Mouse (Mus musculus) liver, embryonic 11.5 days (tissue): ENCODE results near the gene Ndrg3. TPM values are rescaled to one million over a fixed set of nuclear protein-coding genes. Genes with fewer than 3 reads are reported as not detected.

Experiments used
- ATAC-seq: fragments of 200-750 bp; cut with Nextera tagmentation; replicated peaks from 2 replicates; pipeline ENCODE4 v1.8.0; 2017; ENCODE audit warnings: moderate number of reproducible peaks, mild to moderate bottlenecking, moderate TSS enrichment, moderate library complexity; ENCODE audit not compliant: low FRiP score
- DNase-seq: peaks from one replicate; pipeline ENCODE4 v3.0.0-alpha.2; 2017; ENCODE audit warnings: low spot score
- H3K27ac ChIP-seq: fragments of 300-500 bp; sonication (generic); 2 replicates; pipeline ENCODE4 v1.5.1; 2014; ENCODE audit warnings: mild to moderate bottlenecking, low read depth, low read length, control low read depth
- H3K27me3 ChIP-seq: fragments of 300-500 bp; sonication (generic); replicated peaks from 2 replicates; pipeline ENCODE4 v1.6.1; 2014; ENCODE audit warnings: low read length, mixed read lengths; ENCODE audit not compliant: control insufficient read depth, insufficient read depth
- H3K36me3 ChIP-seq: fragments of 300-500 bp; sonication (generic); 2 replicates; pipeline ENCODE4 v1.6.1; 2014; ENCODE audit warnings: mild to moderate bottlenecking, low read length, moderate library complexity, mixed read lengths; ENCODE audit not compliant: control insufficient read depth, insufficient read depth
- H3K4me1 ChIP-seq: fragments of 300-500 bp; sonication (generic); replicated peaks from 2 replicates; pipeline ENCODE4 v1.6.1; 2014; ENCODE audit warnings: low read length, mixed read lengths; ENCODE audit not compliant: control insufficient read depth, insufficient read depth
- H3K4me2 ChIP-seq: fragments of 300-500 bp; sonication (generic); 2 replicates; pipeline ENCODE4 v1.6.1; 2014; ENCODE audit warnings: mild to moderate bottlenecking, control low read depth, moderate library complexity
- H3K4me3 ChIP-seq: fragments of 300-500 bp; sonication (generic); 2 replicates; pipeline ENCODE4 v1.5.1; 2014; ENCODE audit warnings: low read depth, low read length, control low read depth
- H3K9ac ChIP-seq: fragments of 300-500 bp; sonication (generic); 2 replicates; pipeline ENCODE4 v1.6.1; 2014; ENCODE audit warnings: low read depth, low read length, control low read depth
- H3K9me3 ChIP-seq: fragments of 300-500 bp; sonication (generic); 2 replicates; pipeline ENCODE4 v1.6.1; 2016; ENCODE audit warnings: low read length, inconsistent platforms, mixed read lengths; ENCODE audit not compliant: control insufficient read depth
- WGBS: fragments of 180-500 bp; shearing (Covaris S2); extraction: QIAGEN DNeasy Blood & Tissue Kit; methylation state at CpG from one replicate; pipeline ENCODE4 v1.1.7; 2014; 5-methylcytosine and 5-hydroxymethylcytosine counted together
- polyA plus RNA-seq: library from polyadenylated mRNA; unstranded; fragments of >200 nt; fragmentation: Nextera tagmentation; extraction: Ambion mirVana; gene quantifications from 2 replicates; pipeline ENCODE4 v1.2.1, GENCODE M21; 2014

Ndrg3 gene
- polyA plus RNA-seq, 1 experiment from 2014 or later: 58.9 TPM

- WGBS: 70% methylated on average over 4 of the region's 4 CpGs
- H3K4me2 ChIP-seq: peak overlapping the region; percentile 72
- ATAC-seq (no peak), DNase-seq (no peak)
- peak overlapping the region; percentile 76 for H3K9ac ChIP-seq
- no peaks in the 10 kb centered on the region for H3K27me3 ChIP-seq
- peak overlapping the region; percentile 95 for H3K27ac ChIP-seq
- H3K9me3 ChIP-seq: peaks cover 7% of the 10 kb centered on the region
- H3K4me3 ChIP-seq: peak overlapping the region; percentile 57; the same call in 1 of the 2 replicates
- peaks cover 24% of the 10 kb centered on the region for H3K4me1 ChIP-seq
- H3K36me3 ChIP-seq: peaks cover 62% of the 10 kb centered on the region
Measured at GRCm38 (mm10) chr2:157028261-157028660, 36.4 kb upstream of the Ndrg3 start.

GRCm38 (mm10) chr2:157027106-157028008 is 35.5 kb upstream of the Ndrg3 start:
- Histone ChIP-seq H3K9ac (peak overlapping the region; percentile 76), H3K27ac (peak overlapping the region; percentile 95), H3K36me3 (peaks cover 66% of the 10 kb centered on the region), H3K9me3 (peaks cover 7% of the 10 kb centered on the region), H3K4me3 (peak overlapping the region; percentile 57), H3K27me3 (no peaks in the 10 kb centered on the region), H3K4me2 (peak overlapping the region; percentile 72), H3K4me1 (peaks cover 24% of the 10 kb centered on the region)
- peak; percentile 68 for DNase-seq
- ATAC-seq: peak; percentile 85
- 45% methylated on average over 21 of the region's 21 CpGs for WGBS

GRCm38 (mm10) chr2:157021156-157021555 is 29.3 kb upstream of the Ndrg3 start:
- Histone ChIP-seq H3K4me2 (no peak overlapping the region), H3K4me3 (no peak overlapping the region), H3K36me3 (peaks cover 81% of the 10 kb centered on the region), H3K27ac (no peak overlapping the region), H3K9me3 (peaks cover 7% of the 10 kb centered on the region), H3K9ac (no peak overlapping the region), H3K4me1 (no peaks in the 10 kb centered on the region; the same call in 1 of the 2 replicates), H3K27me3 (no peaks in the 10 kb centered on the region)
- WGBS: 91% methylated on average over 16 of the region's 16 CpGs
- no peak for DNase-seq
- no peak for ATAC-seq

- Histone ChIP-seq H3K27ac (no peak overlapping the region), H3K36me3 (peaks cover 73% of the 10 kb centered on the region), H3K9ac (no peak overlapping the region), H3K4me3 (no peak overlapping the region), H3K9me3 (no peaks in the 10 kb centered on the region), H3K4me2 (no peak overlapping the region), H3K4me1 (peaks cover 4% of the 10 kb centered on the region; the same call in 1 of the 2 replicates), H3K27me3 (no peaks in the 10 kb centered on the region)
- WGBS: 88% methylated on average over 4 of the region's 4 CpGs
- ATAC-seq: no peak
- no peak for DNase-seq
Measured at GRCm38 (mm10) chr2:157019228-157019627, 27.4 kb upstream of the Ndrg3 start.

GRCm38 (mm10) chr2:157016529-157017270 is 24.8 kb upstream of the Ndrg3 start:
- Histone ChIP-seq H3K4me2 (no peak overlapping the region), H3K36me3 (peaks cover 51% of the 10 kb centered on the region), H3K27me3 (no peaks in the 10 kb centered on the region), H3K27ac (no peak overlapping the region), H3K4me1 (peaks cover 9% of the 10 kb centered on the region), H3K9me3 (no peaks in the 10 kb centered on the region), H3K9ac (no peak overlapping the region), H3K4me3 (no peak overlapping the region)
- no peak for DNase-seq
- WGBS: 77% methylated on average over 18 of the region's 18 CpGs
- no peak for ATAC-seq

GRCm38 (mm10) chr2:157012341-157012740 is 20.5 kb upstream of the Ndrg3 start:
- Histone ChIP-seq H3K27ac (no peak overlapping the region), H3K4me3 (no peak overlapping the region), H3K9me3 (no peaks in the 10 kb centered on the region), H3K4me1 (peaks cover 27% of the 10 kb centered on the region), H3K36me3 (peaks cover 14% of the 10 kb centered on the region), H3K9ac (no peak overlapping the region), H3K4me2 (no peak overlapping the region), H3K27me3 (no peaks in the 10 kb centered on the region)
- 69% methylated on average over 6 of the region's 6 CpGs for WGBS
- ATAC-seq: no peak
- DNase-seq: no peak

GRCm38 (mm10) chr2:157010634-157011310 is 18.9 kb upstream of the Ndrg3 start:
- H3K9me3 ChIP-seq: no peaks in the 10 kb centered on the region
- H3K27me3 ChIP-seq: no peaks in the 10 kb centered on the region
- H3K9ac ChIP-seq: no peak overlapping the region
- no peak overlapping the region for H3K4me3 ChIP-seq
- H3K27ac ChIP-seq: no peak overlapping the region
- H3K4me1 ChIP-seq: peaks cover 32% of the 10 kb centered on the region
- 34% methylated on average over 11 of the region's 11 CpGs for WGBS
- H3K4me2 ChIP-seq: no peak overlapping the region
- H3K36me3 ChIP-seq: peaks cover 2% of the 10 kb centered on the region; the same call in 1 of the 2 replicates
- no peak for DNase-seq
- ATAC-seq: no peak

GRCm38 (mm10) chr2:157010121-157010520 is 18.3 kb upstream of the Ndrg3 start:
- H3K4me1 ChIP-seq: peaks cover 33% of the 10 kb centered on the region
- no peaks in the 10 kb centered on the region for H3K9me3 ChIP-seq
- no peaks in the 10 kb centered on the region for H3K36me3 ChIP-seq
- H3K27me3 ChIP-seq: no peaks in the 10 kb centered on the region
- no peak overlapping the region for H3K9ac ChIP-seq
- no peak overlapping the region for H3K4me2 ChIP-seq
- H3K4me3 ChIP-seq: no peak overlapping the region
- H3K27ac ChIP-seq: no peak overlapping the region
- ATAC-seq (no peak), DNase-seq (no peak)
